Mouse (Mus musculus) CD4-positive naive resting alpha-beta T cell, adult 57 days (primary cell): ENCODE data around the gene Gm45337. TPM values are rescaled to one million over a fixed set of nuclear protein-coding genes. Genes with fewer than 3 reads are reported as not detected.

Experiments used
- total RNA-seq: library from RNA; stranded (reverse); gene quantifications from one replicate; pipeline ENCODE4 v1.2.4, GENCODE M21; 2023

The Gm45337 gene
- total RNA-seq: not detected

GRCm38 (mm10) chr7:142144507-142144906, at the start of gene Gm45337:
Gene Gm45337 (minus strand): TSS chr7:142144607.

DNA sequence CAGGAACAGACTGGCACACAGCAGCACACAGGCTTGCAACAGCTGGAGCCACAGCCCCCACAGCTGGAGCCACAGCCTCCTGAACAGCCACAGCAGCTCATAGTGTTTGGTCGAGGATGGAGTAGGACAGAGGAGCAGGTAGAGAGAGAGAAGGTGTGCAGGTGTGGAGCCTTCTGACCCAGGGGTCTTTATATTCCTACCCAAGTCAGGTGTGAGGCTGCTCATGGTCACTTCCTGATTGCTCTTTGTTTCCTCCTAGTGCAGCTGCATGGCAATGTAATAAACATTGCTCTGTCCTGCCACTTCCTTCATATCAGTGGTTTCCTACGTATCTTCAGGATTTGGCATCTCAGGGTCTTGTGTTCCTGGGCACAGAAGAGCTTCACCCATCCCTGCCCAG, 45.9 kb upstream of the Gm45337 start, which contains the start of gene Gm10153:
Gene Gm10153 (minus strand): TSS at position 101 of the 400 bp plus-strand sequence.

GRCm38 (mm10) chr7:142175905-142176304, 31.5 kb upstream of the Gm45337 start, which contains the start of gene Krtap5-2:
Gene Krtap5-2 (minus strand): TSS chr7:142176005.

DNA sequence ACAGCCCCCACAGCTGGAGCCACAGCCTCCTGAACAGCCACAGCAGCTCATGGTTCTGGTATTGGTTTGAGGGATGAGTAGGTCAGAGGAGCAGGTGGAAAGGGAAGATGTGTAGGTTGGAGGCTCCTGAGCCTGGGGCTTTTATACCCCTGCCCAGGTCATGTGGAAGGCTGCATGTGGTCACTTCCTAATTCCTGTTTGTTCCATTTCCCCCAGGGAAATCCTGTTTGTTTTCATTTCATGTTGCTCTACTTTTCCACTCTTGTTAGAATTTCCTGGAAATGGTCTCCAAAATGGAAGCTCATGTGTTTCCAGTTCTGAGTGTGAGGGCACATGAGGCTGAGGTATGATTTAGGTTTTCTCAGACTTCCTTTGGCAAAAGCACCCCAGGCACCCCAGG, 21.2 kb upstream of the Gm45337 start, which contains the start of gene Gm4553:
Gene Gm4553 (minus strand): TSS at position 101 of the 400 bp plus-strand sequence.

GRCm38 (mm10) chr7:142157013-142157412, 12.6 kb upstream of the Gm45337 start, which contains the start of gene Gm29735:
Gene Gm29735 (minus strand): TSS chr7:142157113.

GRCm38 (mm10) chr7:142135934-142136333, 8.5 kb downstream of the Gm45337 start, which contains the start of gene Gm39115:
Gene Gm39115 (minus strand): TSS chr7:142136034.

GRCm38 (mm10) chr7:142120629-142121028, 23.8 kb downstream of the Gm45337 start, which contains the start of gene Gm45618:
Gene Gm45618 (minus strand): TSS chr7:142120729.

DNA sequence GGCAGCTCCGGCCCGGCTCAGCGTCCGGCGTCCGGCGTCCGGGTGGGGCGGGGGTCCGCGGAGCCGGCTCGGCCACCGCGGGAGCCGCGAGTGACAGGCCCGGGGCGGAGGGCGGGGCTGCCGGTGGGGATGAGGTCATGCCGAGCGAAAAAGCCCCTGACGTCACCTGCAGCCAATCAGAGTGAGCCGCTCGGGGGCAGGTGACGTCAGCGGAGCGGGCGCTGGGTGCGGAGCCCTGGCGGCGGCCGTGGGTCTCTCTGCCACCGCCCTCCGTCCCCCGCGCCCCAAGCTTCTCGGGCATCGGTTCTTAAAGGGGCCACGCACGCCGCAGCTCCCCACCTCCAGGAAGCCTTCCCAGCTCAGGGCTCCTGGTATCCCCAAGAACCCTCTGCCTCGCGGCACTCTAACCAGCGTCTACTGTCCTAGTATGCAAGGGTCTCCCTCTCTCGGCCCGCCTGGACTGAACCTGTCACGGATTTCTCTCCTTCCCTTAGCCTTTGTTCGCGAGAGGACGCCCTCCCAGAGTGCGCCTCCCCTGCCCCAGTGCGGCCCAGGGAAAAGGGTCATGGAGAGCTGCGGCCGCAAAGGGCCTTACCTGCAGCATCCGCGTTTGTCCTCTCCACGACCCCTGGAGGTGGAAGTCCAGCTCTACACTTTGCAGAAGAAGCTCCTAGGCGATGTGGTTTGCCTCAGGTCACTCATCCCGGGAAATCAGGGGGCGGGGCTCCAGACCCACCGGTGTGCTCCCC, 49.0 kb downstream of the Gm45337 start, which contains the start of gene Dusp8:
Gene Dusp8 (minus strand): TSS at position 661 of the 749 bp plus-strand sequence.

Other genes starting within 250 kb of the Gm45337 start
- gene Tollip, start 226.1 kb downstream of the Gm45337 start, total RNA-seq: 56.6 TPM
- not detected for gene Brsk2, start 194.9 kb downstream of the Gm45337 start, total RNA-seq
- gene Mob2, start 83.5 kb downstream of the Gm45337 start, total RNA-seq: 59.4 TPM
- gene Dusp8, start 48.8 kb downstream of the Gm45337 start, total RNA-seq: 5.1 TPM
- not detected for gene Gm45618, start 23.9 kb downstream of the Gm45337 start, total RNA-seq
- gene Gm39115, start 8.6 kb downstream of the Gm45337 start, total RNA-seq: not detected
- not detected for gene Gm29735, start 12.5 kb upstream of the Gm45337 start, total RNA-seq
- not detected for gene Gm4553, start 21.1 kb upstream of the Gm45337 start, total RNA-seq
- gene Krtap5-2, start 31.4 kb upstream of the Gm45337 start, total RNA-seq: not detected
- not detected for gene Gm10153, start 45.8 kb upstream of the Gm45337 start, total RNA-seq
- not detected for gene Krtap5-3, start 56.8 kb upstream of the Gm45337 start, total RNA-seq
- not detected for gene Gm7579, start 67.3 kb upstream of the Gm45337 start, total RNA-seq
- gene Krtap5-5, start 85.4 kb upstream of the Gm45337 start, total RNA-seq: not detected
- not detected for gene Gm40460, start 96.5 kb upstream of the Gm45337 start, total RNA-seq
- not detected for gene Gm2431, start 113.7 kb upstream of the Gm45337 start, total RNA-seq
- not detected for gene Gm4559, start 129.8 kb upstream of the Gm45337 start, total RNA-seq
- gene Krtap5-1, start 152.5 kb upstream of the Gm45337 start, total RNA-seq: not detected
- not detected for gene Krtap5-4, start 158.9 kb upstream of the Gm45337 start, total RNA-seq
- 6.4 TPM for gene Ifitm10, start 229.1 kb upstream of the Gm45337 start, total RNA-seq
- gene Gm49369, start 238.1 kb upstream of the Gm45337 start, total RNA-seq: 0.83 TPM
- 233 TPM for gene Ctsd, start 243.4 kb upstream of the Gm45337 start, total RNA-seq